Mouse (Mus musculus): ENCODE results near the gene Ppia. TPM values are rescaled to one million over a fixed set of nuclear protein-coding genes. Genes with fewer than 3 reads are reported as not detected.
A peak's percentile ranks its signal among the peaks of the same experiment; 100 is the strongest.

Ppia gene
- polyA plus RNA-seq, 1 experiment, result 709 TPM

DNA sequence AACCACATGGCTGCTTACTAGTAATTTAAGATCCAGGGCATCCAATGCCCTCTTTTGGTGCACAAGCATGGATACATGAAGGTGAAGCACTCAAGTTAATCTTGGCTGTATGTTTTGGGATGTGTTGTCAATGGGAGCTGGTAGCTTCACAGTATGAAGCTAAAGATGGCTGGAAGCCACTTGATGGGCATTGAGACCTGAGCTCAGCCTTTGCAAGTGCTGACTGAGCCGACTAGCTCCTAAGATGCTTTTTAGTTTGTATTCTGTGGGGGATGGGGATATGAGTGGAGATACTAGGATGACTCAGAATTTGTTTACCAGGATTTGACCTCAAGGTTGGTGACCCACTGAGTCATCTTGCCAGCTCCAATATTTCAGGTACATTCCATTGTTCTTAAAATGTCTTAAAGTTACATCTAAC lies 5.0 kb downstream of the Ppia start:
- TF ChIP-seq CTCF (IDR thresholded peaks at IDR 0.05; ENCODE audit: control insufficient read depth, insufficient read depth, insufficient replicate concordance, low read depth, low read length) (no peak), POLR2A (IDR thresholded peaks at IDR 0.05; ENCODE audit: control insufficient read depth, low read depth, low read length) (no peak)
- H3K4me1 ChIP-seq (ENCODE audit: control insufficient read depth, insufficient read depth, low read length), result peaks cover 3% of the 10 kb centered on the region; the same call in 1 of the 2 replicates
- H3K27me3 ChIP-seq (ENCODE audit: control insufficient read depth, insufficient read depth, low read length), result no peaks in the 10 kb centered on the region
- H3K27ac ChIP-seq (ENCODE audit: control insufficient read depth, insufficient read depth, low read depth, low read length), result no peak overlapping the region
- no peak overlapping the region for H3K4me3 ChIP-seq (ENCODE audit: control insufficient read depth, low read depth, low read length)
- peaks cover 1% of the 10 kb centered on the region; the same call in 1 of the 2 replicates for H3K36me3 ChIP-seq (ENCODE audit: control insufficient read depth, insufficient read depth, low read length)

DNA sequence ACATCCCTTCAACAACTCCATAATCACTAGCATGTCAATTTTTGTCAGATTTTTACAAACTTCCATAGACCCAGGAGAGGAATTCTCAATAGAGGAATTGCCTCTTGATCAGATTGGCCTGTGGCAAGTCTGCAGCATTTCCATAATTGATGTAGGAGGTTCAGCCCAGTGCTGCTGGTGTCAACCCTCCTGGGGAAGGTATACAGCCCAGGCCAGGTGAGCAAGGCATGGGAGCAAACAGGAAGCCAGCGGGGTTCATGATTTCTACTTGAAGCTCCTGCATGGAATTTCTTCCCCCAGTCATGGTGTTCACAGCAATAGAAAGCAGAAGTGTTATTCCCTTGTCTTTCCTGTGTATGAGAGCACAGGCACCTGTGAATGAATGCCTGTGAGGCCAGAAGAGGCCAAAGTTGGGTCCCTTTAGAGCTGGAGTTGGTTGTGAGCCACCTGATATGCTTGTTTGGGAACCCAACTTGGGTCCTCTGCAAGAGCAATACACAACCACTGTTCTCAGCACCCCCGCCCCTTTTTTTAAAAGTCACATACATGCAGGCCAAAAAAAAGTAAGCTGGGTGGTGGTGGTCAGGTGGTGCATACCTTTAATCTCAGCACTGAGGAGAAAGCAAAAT lies 5.6 kb downstream of the Ppia start:
- Histone ChIP-seq H3K27me3 (ENCODE audit: control insufficient read depth, insufficient read depth, low read length) (no peaks in the 10 kb centered on the region), H3K27ac (ENCODE audit: control insufficient read depth, insufficient read depth, low read depth, low read length) (no peak overlapping the region), H3K4me3 (ENCODE audit: control insufficient read depth, low read depth, low read length) (no peak overlapping the region), H3K36me3 (ENCODE audit: control insufficient read depth, insufficient read depth, low read length) (peaks cover 1% of the 10 kb centered on the region; the same call in 1 of the 2 replicates), H3K4me1 (ENCODE audit: control insufficient read depth, insufficient read depth, low read length) (peaks cover 3% of the 10 kb centered on the region; the same call in 1 of the 2 replicates)
- no peak for TF ChIP-seq POLR2A (IDR thresholded peaks at IDR 0.05; ENCODE audit: control insufficient read depth, low read depth, low read length)

DNA sequence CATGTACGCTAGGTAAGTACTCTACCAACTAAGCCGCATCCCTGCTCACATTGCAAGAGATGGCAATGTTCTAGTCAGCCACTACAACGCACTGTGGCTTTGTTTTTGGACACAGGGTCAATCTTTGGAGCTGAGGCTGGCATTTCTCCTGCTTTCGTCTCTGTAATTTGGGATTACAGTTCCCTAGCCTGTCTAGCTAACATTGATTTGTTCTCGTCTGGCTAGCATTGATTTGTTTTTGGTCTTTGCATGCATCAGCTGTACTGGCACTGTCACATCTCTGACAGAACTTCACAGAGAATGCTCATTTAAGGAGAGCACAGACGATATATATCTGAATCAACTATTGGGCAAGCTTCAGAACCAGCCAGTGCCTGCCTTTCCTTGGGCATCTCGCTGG lies 14.9 kb downstream of the Ppia start:
- no peaks in the 10 kb centered on the region for H3K4me1 ChIP-seq (ENCODE audit: control insufficient read depth, insufficient read depth, low read length)
- no peak overlapping the region for H3K4me3 ChIP-seq (ENCODE audit: control insufficient read depth, low read depth, low read length)
- no peak for TF ChIP-seq POLR2A (IDR thresholded peaks at IDR 0.05; ENCODE audit: control insufficient read depth, low read depth, low read length)
- TF ChIP-seq CTCF (IDR thresholded peaks at IDR 0.05; ENCODE audit: control insufficient read depth, insufficient read depth, insufficient replicate concordance, low read depth, low read length), result no peak
- peaks cover 4% of the 10 kb centered on the region for H3K36me3 ChIP-seq (ENCODE audit: control insufficient read depth, insufficient read depth, low read length)
- no peak overlapping the region for H3K27ac ChIP-seq (ENCODE audit: control insufficient read depth, insufficient read depth, low read depth, low read length)
- H3K27me3 ChIP-seq (ENCODE audit: control insufficient read depth, insufficient read depth, low read length), result no peaks in the 10 kb centered on the region

DNA sequence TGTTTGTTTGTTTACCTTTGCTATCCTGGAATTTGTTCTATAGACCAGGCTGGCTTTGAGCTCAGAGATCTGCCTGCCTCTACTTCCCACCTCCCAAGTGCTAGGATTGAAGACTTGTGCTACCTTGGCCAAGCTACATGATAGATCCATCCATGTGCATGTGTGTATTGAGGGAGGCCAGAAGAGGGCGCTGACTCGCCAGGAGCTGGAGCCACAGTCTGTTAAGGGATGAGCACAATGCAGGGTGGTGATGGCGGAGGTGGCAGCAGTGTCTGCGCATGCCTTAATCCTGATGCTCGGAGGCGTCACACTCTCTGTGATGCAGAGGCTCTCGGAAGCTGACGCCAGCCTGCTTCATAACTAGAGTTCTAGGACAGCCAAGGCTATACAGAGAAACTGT lies 21.2 kb downstream of the Ppia start:
- H3K27ac ChIP-seq (ENCODE audit: control insufficient read depth, insufficient read depth, low read depth, low read length), result no peak overlapping the region
- no peaks in the 10 kb centered on the region for H3K4me1 ChIP-seq (ENCODE audit: control insufficient read depth, insufficient read depth, low read length)
- TF ChIP-seq CTCF (IDR thresholded peaks at IDR 0.05; ENCODE audit: control insufficient read depth, insufficient read depth, insufficient replicate concordance, low read depth, low read length) (peak; percentile 57; the same call in 1 of the 2 replicates), POLR2A (IDR thresholded peaks at IDR 0.05; ENCODE audit: control insufficient read depth, low read depth, low read length) (no peak)
- no peaks in the 10 kb centered on the region for H3K27me3 ChIP-seq (ENCODE audit: control insufficient read depth, insufficient read depth, low read length)
- H3K36me3 ChIP-seq (ENCODE audit: control insufficient read depth, insufficient read depth, low read length), result peaks cover 3% of the 10 kb centered on the region
- no peak overlapping the region for H3K4me3 ChIP-seq (ENCODE audit: control insufficient read depth, low read depth, low read length)

DNA sequence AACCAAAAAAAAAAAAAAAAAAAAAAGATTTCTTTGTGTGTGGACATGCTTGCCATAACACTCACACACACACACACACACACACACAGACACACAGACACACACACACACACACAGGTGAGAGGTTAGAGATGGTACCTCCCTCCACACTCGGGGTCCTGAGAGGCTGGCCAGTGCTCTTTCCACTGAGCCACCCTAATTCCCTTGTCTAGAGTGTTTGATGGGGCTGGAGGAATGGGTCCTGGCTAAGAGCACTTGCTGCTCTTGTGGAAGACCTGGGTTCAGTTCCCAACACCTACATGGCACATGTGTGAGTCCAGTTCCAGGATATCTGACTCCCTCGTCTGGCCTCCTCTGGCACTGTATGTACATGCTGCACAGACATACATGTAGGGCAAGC lies 22.4 kb downstream of the Ppia start:
- peaks cover 3% of the 10 kb centered on the region for H3K36me3 ChIP-seq (ENCODE audit: control insufficient read depth, insufficient read depth, low read length)
- H3K4me1 ChIP-seq (ENCODE audit: control insufficient read depth, insufficient read depth, low read length), result peaks cover under 1% of the 10 kb centered on the region; the same call in 1 of the 2 replicates
- no peak overlapping the region for H3K27ac ChIP-seq (ENCODE audit: control insufficient read depth, insufficient read depth, low read depth, low read length)

DNA sequence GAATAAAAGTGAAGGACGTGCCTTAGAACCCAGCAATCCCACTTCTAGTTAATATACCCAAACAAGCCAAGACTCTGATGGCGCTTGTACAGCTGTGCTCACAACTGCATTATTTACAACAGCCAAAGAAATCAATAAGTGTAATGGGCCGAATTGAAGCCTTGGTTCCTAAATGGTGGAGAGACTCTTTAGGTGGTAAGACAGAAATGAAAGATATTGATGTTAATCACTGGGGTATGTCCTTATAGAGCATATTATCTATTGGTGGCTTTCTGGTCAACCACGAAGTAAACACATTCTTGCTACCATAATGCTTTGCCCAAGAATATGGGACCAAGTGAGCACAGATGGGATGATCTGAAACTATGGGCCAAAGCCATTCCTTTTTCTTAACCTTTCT lies 24.9 kb downstream of the Ppia start:
- no peak for TF ChIP-seq POLR2A (IDR thresholded peaks at IDR 0.05; ENCODE audit: control insufficient read depth, low read depth, low read length)
- no peak for TF ChIP-seq CTCF (IDR thresholded peaks at IDR 0.05; ENCODE audit: control insufficient read depth, insufficient read depth, insufficient replicate concordance, low read depth, low read length)
- no peak overlapping the region for H3K27ac ChIP-seq (ENCODE audit: control insufficient read depth, insufficient read depth, low read depth, low read length)
- H3K4me3 ChIP-seq (ENCODE audit: control insufficient read depth, low read depth, low read length), result no peak overlapping the region
- H3K27me3 ChIP-seq (ENCODE audit: control insufficient read depth, insufficient read depth, low read length), result no peaks in the 10 kb centered on the region
- peaks cover 3% of the 10 kb centered on the region; the same call in 1 of the 2 replicates for H3K36me3 ChIP-seq (ENCODE audit: control insufficient read depth, insufficient read depth, low read length)
- peaks cover 4% of the 10 kb centered on the region; the same call in 1 of the 2 replicates for H3K4me1 ChIP-seq (ENCODE audit: control insufficient read depth, insufficient read depth, low read length)

More for the DNA sequence above, 22.4 kb downstream of the Ppia start:
- Histone ChIP-seq H3K4me3 (ENCODE audit: control insufficient read depth, low read depth, low read length) (no peak overlapping the region), H3K27me3 (ENCODE audit: control insufficient read depth, insufficient read depth, low read length) (no peaks in the 10 kb centered on the region)
- TF ChIP-seq POLR2A (IDR thresholded peaks at IDR 0.05; ENCODE audit: control insufficient read depth, low read depth, low read length), result no peak
- TF ChIP-seq CTCF (IDR thresholded peaks at IDR 0.05; ENCODE audit: control insufficient read depth, insufficient read depth, insufficient replicate concordance, low read depth, low read length), result no peak

DNA sequence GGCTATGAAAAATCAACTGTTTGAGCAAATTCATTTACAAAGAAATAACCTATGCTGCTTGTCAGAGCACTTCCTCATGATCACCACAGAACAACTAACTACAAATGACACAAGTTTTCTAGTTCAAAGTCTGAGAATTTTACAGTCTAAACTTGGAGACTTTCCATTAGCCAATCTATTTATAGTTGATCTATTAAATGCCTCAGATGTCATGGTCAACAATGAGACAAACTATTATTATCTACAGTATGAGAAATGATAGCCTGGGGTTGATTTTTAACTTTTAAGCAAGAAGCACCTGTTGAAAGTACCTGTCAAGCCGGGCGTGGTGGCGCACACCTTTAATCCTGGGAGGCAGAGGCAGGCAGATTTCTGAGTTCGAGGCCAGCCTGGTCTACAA lies 27.3 kb downstream of the Ppia start:
- Histone ChIP-seq H3K4me1 (ENCODE audit: control insufficient read depth, insufficient read depth, low read length) (peaks cover 4% of the 10 kb centered on the region; the same call in 1 of the 2 replicates), H3K4me3 (ENCODE audit: control insufficient read depth, low read depth, low read length) (no peak overlapping the region)

More for the DNA sequence above, 27.3 kb downstream of the Ppia start:
- H3K27ac ChIP-seq (ENCODE audit: control insufficient read depth, insufficient read depth, low read depth, low read length), result no peak overlapping the region
- no peak for TF ChIP-seq POLR2A (IDR thresholded peaks at IDR 0.05; ENCODE audit: control insufficient read depth, low read depth, low read length)
- TF ChIP-seq CTCF (IDR thresholded peaks at IDR 0.05; ENCODE audit: control insufficient read depth, insufficient read depth, insufficient replicate concordance, low read depth, low read length), result no peak
- H3K27me3 ChIP-seq (ENCODE audit: control insufficient read depth, insufficient read depth, low read length), result no peaks in the 10 kb centered on the region
- H3K36me3 ChIP-seq (ENCODE audit: control insufficient read depth, insufficient read depth, low read length), result peaks cover 2% of the 10 kb centered on the region; the same call in 1 of the 2 replicates

All from testis, adult 2 months (tissue).